Mouse (Mus musculus) erythroid progenitor cell, adult 5-6 weeks (primary cell): ENCODE measurements around the gene Pklr. TPM values are rescaled to one million over a fixed set of nuclear protein-coding genes. Genes with fewer than 3 reads are reported as not detected.

Experiments used
- ATAC-seq: replicated peaks from 2 replicates; pipeline ENCODE4 v1.8.0; 2016; ENCODE audit warnings: moderate number of reproducible peaks, mild to moderate bottlenecking, moderate TSS enrichment, inconsistent platforms; ENCODE audit not compliant: poor library complexity, low FRiP score, severe bottlenecking
- total RNA-seq, 2 experiments: library from RNA; stranded (forward) in 1 of 2; stranded (reverse) in 1 of 2; fragments of 150-400 nt in 1 of 2; fragments of 186-747, 209-891 nt in 1 of 2; gene quantifications; 2 replicates each; pipeline versions ENCODE4 v1.2.3 to v1.2.4; 2015 to 2017; ENCODE audit warnings: low replicate concordance in 2 of 2

Pklr gene
- total RNA-seq, 2 experiments from 2014 or later, result 5.5 to 13.8 TPM

- no peak for ATAC-seq
Measured at GRCm38 (mm10) chr3:89187690-89188477, 51.9 kb downstream of the Pklr start.

GRCm38 (mm10) chr3:89188478-89188875 is 52.5 kb downstream of the Pklr start:
- no peak for ATAC-seq

GRCm38 (mm10) chr3:89190436-89190835 is 54.5 kb downstream of the Pklr start:
- ATAC-seq, result no peak

GRCm38 (mm10) chr3:89193351-89193750 is 57.4 kb downstream of the Pklr start:
- no peak for ATAC-seq

- ATAC-seq, result no peak
Measured at GRCm38 (mm10) chr3:89193853-89194252, 57.9 kb downstream of the Pklr start.

Other genes with a start within 250 kb of the Pklr start
- 1.4 TPM in 1 of 2 replicates, not detected in the other for gene Msto1, start 222.1 kb upstream of the Pklr start, total RNA-seq (2015; ENCODE audit: low replicate concordance)
- 1.8 and 3.9 TPM in 2 replicates for gene Msto1, start 222.1 kb upstream of the Pklr start, total RNA-seq (2017; ENCODE audit: low replicate concordance)
- 71.7 and 82.9 TPM in 2 replicates for gene Ash1l, start 185.5 kb upstream of the Pklr start, total RNA-seq (2015; ENCODE audit: low replicate concordance)
- gene Ash1l, start 185.5 kb upstream of the Pklr start, total RNA-seq (2017; ENCODE audit: low replicate concordance), result 69.7 and 70.7 TPM in 2 replicates
- 63.8 and 81.7 TPM in 2 replicates for gene Dap3, start 185.0 kb upstream of the Pklr start, total RNA-seq (2015; ENCODE audit: low replicate concordance)
- gene Dap3, start 185.0 kb upstream of the Pklr start, total RNA-seq (2017; ENCODE audit: low replicate concordance), result 18.3 and 46.8 TPM in 2 replicates
- 1.8 and 3.8 TPM in 2 replicates for gene Rusc1, start 42.8 kb upstream of the Pklr start, total RNA-seq (2015; ENCODE audit: low replicate concordance)
- 3.5 TPM in 2 replicates for gene Rusc1, start 42.8 kb upstream of the Pklr start, total RNA-seq (2017; ENCODE audit: low replicate concordance)
- not detected in 2 replicates for gene Gm43738, start 35.0 kb upstream of the Pklr start, total RNA-seq (2015; ENCODE audit: low replicate concordance)
- gene Gm43738, start 35.0 kb upstream of the Pklr start, total RNA-seq (2017; ENCODE audit: low replicate concordance), result not detected in 2 replicates
- 20.1 and 28.5 TPM in 2 replicates for gene Fdps, start 34.2 kb upstream of the Pklr start, total RNA-seq (2015; ENCODE audit: low replicate concordance)
- 30.0 and 31.4 TPM in 2 replicates for gene Fdps, start 34.2 kb upstream of the Pklr start, total RNA-seq (2017; ENCODE audit: low replicate concordance)
- not detected in 2 replicates for gene Hcn3, start 24.1 kb downstream of the Pklr start, total RNA-seq (2015; ENCODE audit: low replicate concordance)
- 3.3 TPM in 1 of 2 replicates, not detected in the other for gene Hcn3, start 24.1 kb downstream of the Pklr start, total RNA-seq (2017; ENCODE audit: low replicate concordance)
- 42.5 and 52.8 TPM in 2 replicates for gene Clk2, start 28.7 kb downstream of the Pklr start, total RNA-seq (2015; ENCODE audit: low replicate concordance)
- 41.1 and 50.4 TPM in 2 replicates for gene Clk2, start 28.7 kb downstream of the Pklr start, total RNA-seq (2017; ENCODE audit: low replicate concordance)
- gene Scamp3, start 41.3 kb downstream of the Pklr start, total RNA-seq (2015; ENCODE audit: low replicate concordance), result 19.3 and 33.9 TPM in 2 replicates
- gene Scamp3, start 41.3 kb downstream of the Pklr start, total RNA-seq (2017; ENCODE audit: low replicate concordance), result 3.6 and 8.0 TPM in 2 replicates
- 5.0 and 5.4 TPM in 2 replicates for gene Fam189b, start 47.0 kb downstream of the Pklr start, total RNA-seq (2015; ENCODE audit: low replicate concordance)
- gene Fam189b, start 47.0 kb downstream of the Pklr start, total RNA-seq (2017; ENCODE audit: low replicate concordance), result 2.6 TPM in 1 of 2 replicates, not detected in the other
- 27.4 and 36.5 TPM in 2 replicates for gene Gba, start 66.8 kb downstream of the Pklr start, total RNA-seq (2015; ENCODE audit: low replicate concordance)
- gene Gba, start 66.8 kb downstream of the Pklr start, total RNA-seq (2017; ENCODE audit: low replicate concordance), result 16.8 and 18.1 TPM in 2 replicates
- not detected in 2 replicates for gene Thbs3, start 79.0 kb downstream of the Pklr start, total RNA-seq (2015; ENCODE audit: low replicate concordance)
- not detected in 2 replicates for gene Thbs3, start 79.0 kb downstream of the Pklr start, total RNA-seq (2017; ENCODE audit: low replicate concordance)
- 8.6 and 21.0 TPM in 2 replicates for gene Mtx1, start 90.9 kb downstream of the Pklr start, total RNA-seq (2015; ENCODE audit: low replicate concordance)
- 14.5 and 15.8 TPM in 2 replicates for gene Mtx1, start 90.9 kb downstream of the Pklr start, total RNA-seq (2017; ENCODE audit: low replicate concordance)
- gene Muc1, start 92.9 kb downstream of the Pklr start, total RNA-seq (2015; ENCODE audit: low replicate concordance), result not detected in 2 replicates
- gene Muc1, start 92.9 kb downstream of the Pklr start, total RNA-seq (2017; ENCODE audit: low replicate concordance), result not detected in 2 replicates
- 39.0 and 64.2 TPM in 2 replicates for gene Krtcap2, start 109.8 kb downstream of the Pklr start, total RNA-seq (2015; ENCODE audit: low replicate concordance)
- gene Krtcap2, start 109.8 kb downstream of the Pklr start, total RNA-seq (2017; ENCODE audit: low replicate concordance), result 7.2 and 29.1 TPM in 2 replicates
- 1.3 TPM in 1 of 2 replicates, not detected in the other for gene Trim46, start 110.2 kb downstream of the Pklr start, total RNA-seq (2015; ENCODE audit: low replicate concordance)
- not detected in 2 replicates for gene Trim46, start 110.2 kb downstream of the Pklr start, total RNA-seq (2017; ENCODE audit: low replicate concordance)
- 16.8 and 18.4 TPM in 2 replicates for gene Dpm3, start 123.2 kb downstream of the Pklr start, total RNA-seq (2015; ENCODE audit: low replicate concordance)
- 8.3 TPM in 1 of 2 replicates, not detected in the other for gene Dpm3, start 123.2 kb downstream of the Pklr start, total RNA-seq (2017; ENCODE audit: low replicate concordance)
- 17.7 and 35.6 TPM in 2 replicates for gene Slc50a1, start 134.4 kb downstream of the Pklr start, total RNA-seq (2015; ENCODE audit: low replicate concordance)
- gene Slc50a1, start 134.4 kb downstream of the Pklr start, total RNA-seq (2017; ENCODE audit: low replicate concordance), result 3.7 and 9.7 TPM in 2 replicates
- not detected in 2 replicates for gene Efna1, start 145.0 kb downstream of the Pklr start, total RNA-seq (2015; ENCODE audit: low replicate concordance)
- gene Efna1, start 145.0 kb downstream of the Pklr start, total RNA-seq (2017; ENCODE audit: low replicate concordance), result not detected in 2 replicates
- not detected in 2 replicates for gene Efna3, start 186.8 kb downstream of the Pklr start, total RNA-seq (2015; ENCODE audit: low replicate concordance)
- gene Efna3, start 186.8 kb downstream of the Pklr start, total RNA-seq (2017; ENCODE audit: low replicate concordance), result not detected in 2 replicates
- not detected in 2 replicates for gene Efna4, start 201.9 kb downstream of the Pklr start, total RNA-seq (2015; ENCODE audit: low replicate concordance)
- gene Efna4, start 201.9 kb downstream of the Pklr start, total RNA-seq (2017; ENCODE audit: low replicate concordance), result not detected in 2 replicates
- 6.5 and 13.8 TPM in 2 replicates for gene Adam15, start 213.9 kb downstream of the Pklr start, total RNA-seq (2015; ENCODE audit: low replicate concordance)
- gene Adam15, start 213.9 kb downstream of the Pklr start, total RNA-seq (2017; ENCODE audit: low replicate concordance), result 0.77 and 3.5 TPM in 2 replicates
- gene Dcst2, start 225.8 kb downstream of the Pklr start, total RNA-seq (2015; ENCODE audit: low replicate concordance), result not detected in 2 replicates
- not detected in 2 replicates for gene Dcst2, start 225.8 kb downstream of the Pklr start, total RNA-seq (2017; ENCODE audit: low replicate concordance)
- not detected in 2 replicates for gene Dcst1, start 229.1 kb downstream of the Pklr start, total RNA-seq (2015; ENCODE audit: low replicate concordance)
- not detected in 2 replicates for gene Dcst1, start 229.1 kb downstream of the Pklr start, total RNA-seq (2017; ENCODE audit: low replicate concordance)